Mouse (Mus musculus) E14TG2a.4 (cell line): Measurements from ENCODE around the gene Tmem164.

Experiments
- CTCF ChIP-seq: conservative IDR thresholded peaks from 2 replicates; pipeline ENCODE4 v1.5.1; 2014; ENCODE audit warnings: low read length
- NANOG ChIP-seq: IDR thresholded peaks from 2 replicates; pipeline ENCODE4 v1.6.1; 2014; ENCODE audit warnings: borderline replicate concordance, low read length, mixed read lengths
- POU5F1 ChIP-seq: IDR thresholded peaks from 2 replicates; pipeline ENCODE4 v1.6.1; 2014; ENCODE audit warnings: low read length, borderline replicate concordance

DNA sequence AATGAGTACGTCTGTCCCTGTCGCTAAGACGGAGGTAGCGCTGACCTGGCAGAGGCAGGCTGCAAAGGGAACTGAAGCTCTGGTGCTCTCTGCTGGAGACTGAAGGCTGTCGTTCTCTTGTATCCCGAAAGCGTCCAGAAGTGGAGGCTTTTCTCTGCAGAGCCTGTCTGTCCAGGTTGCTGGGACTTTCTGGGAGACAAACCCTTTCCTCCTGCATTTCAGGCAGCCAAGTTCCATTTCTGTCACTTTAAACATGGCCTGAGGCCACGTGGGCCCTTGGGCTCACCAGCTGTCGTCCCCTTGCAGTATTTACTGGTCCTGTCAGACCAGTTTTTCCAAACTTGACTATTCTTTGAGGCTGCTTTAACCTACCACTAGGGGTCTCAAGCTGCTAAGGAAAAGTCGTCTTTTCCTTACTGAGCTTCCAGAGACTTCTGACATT is 125.4 kb downstream of the Tmem164 start:
- TF ChIP-seq CTCF: peak; percentile 26
- TF ChIP-seq POU5F1: no peak
- no peak for TF ChIP-seq NANOG
